Mouse (Mus musculus) liver, postnatal 0 days (tissue): ENCODE results near the gene Clk3. TPM values are rescaled to one million over a fixed set of nuclear protein-coding genes. Genes with fewer than 3 reads are reported as not detected.

Source experiments
- ATAC-seq: fragments of 200-750 bp; cut with Nextera tagmentation; 2 replicates; pipeline ENCODE4 v1.8.0; 2017; ENCODE audit warnings: mild to moderate bottlenecking, moderate library complexity
- DNase-seq: peaks from one replicate; pipeline ENCODE4 v3.0.0-alpha.2; 2016
- H3K27ac ChIP-seq: fragments of 300-500 bp; sonication (generic); 2 replicates; pipeline ENCODE4 v1.5.1; 2014; ENCODE audit warnings: antibody characterized with exemption, moderate library complexity, mild to moderate bottlenecking, low read depth
- H3K27me3 ChIP-seq: fragments of 300-500 bp; sonication (generic); 2 replicates; pipeline ENCODE4 v1.6.1; 2014; ENCODE audit warnings: low read length, control low read depth, mixed read lengths; ENCODE audit not compliant: insufficient read depth
- H3K36me3 ChIP-seq: fragments of 300-500 bp; sonication (generic); replicated peaks from 2 replicates; pipeline ENCODE4 v1.6.1; 2014; ENCODE audit warnings: mild to moderate bottlenecking, control low read depth, low read length, moderate library complexity, mixed read lengths; ENCODE audit not compliant: insufficient read depth
- H3K4me1 ChIP-seq: fragments of 300-500 bp; sonication (generic); 2 replicates; pipeline ENCODE4 v1.6.1; 2014; ENCODE audit warnings: antibody characterized with exemption, mild to moderate bottlenecking, control low read depth; ENCODE audit not compliant: insufficient read depth
- H3K4me2 ChIP-seq: fragments of 300-500 bp; sonication (generic); 2 replicates; pipeline ENCODE4 v1.6.1; 2014; ENCODE audit warnings: low read depth, mild to moderate bottlenecking, low read length, moderate library complexity, mixed read lengths
- H3K4me3 ChIP-seq: fragments of 300-500 bp; sonication (generic); 2 replicates; pipeline ENCODE4 v1.5.1; 2014; ENCODE audit warnings: low read depth, low read length
- H3K9ac ChIP-seq: fragments of 300-500 bp; sonication (generic); replicated peaks from 2 replicates; pipeline ENCODE4 v1.6.1; 2014; ENCODE audit warnings: mild to moderate bottlenecking, moderate library complexity
- H3K9me3 ChIP-seq: fragments of 300-500 bp; sonication (generic); 2 replicates; pipeline ENCODE4 v1.6.1; 2016; ENCODE audit warnings: mild to moderate bottlenecking, control low read depth, low read length, mixed read lengths
- CTCF ChIP-seq: sonication (generic); IDR thresholded peaks from 2 replicates; pipeline ENCODE4 v1.5.1; 2016; ENCODE audit warnings: antibody characterized with exemption, low read depth
- EP300 ChIP-seq: IDR thresholded peaks from 2 replicates; pipeline ENCODE4 v1.6.1; 2016; ENCODE audit warnings: antibody characterized with exemption, low read depth, mild to moderate bottlenecking
- WGBS: fragments of 180-500 bp; shearing (Covaris S2); extraction: QIAGEN DNeasy Blood & Tissue Kit; methylation state at CpG from one replicate; pipeline ENCODE4 v1.1.7; 2014; ENCODE audit not compliant: insufficient replicate concordance; 5-methylcytosine and 5-hydroxymethylcytosine counted together
- polyA plus RNA-seq: library from polyadenylated mRNA; unstranded; fragments of >200 nt; fragmentation: Nextera tagmentation; extraction: Ambion mirVana; gene quantifications from 2 replicates; pipeline ENCODE4 v1.2.1, GENCODE M21; 2015

Gene Clk3
- polyA plus RNA-seq, 1 experiment from 2014 or later = 40.2 TPM

DNA sequence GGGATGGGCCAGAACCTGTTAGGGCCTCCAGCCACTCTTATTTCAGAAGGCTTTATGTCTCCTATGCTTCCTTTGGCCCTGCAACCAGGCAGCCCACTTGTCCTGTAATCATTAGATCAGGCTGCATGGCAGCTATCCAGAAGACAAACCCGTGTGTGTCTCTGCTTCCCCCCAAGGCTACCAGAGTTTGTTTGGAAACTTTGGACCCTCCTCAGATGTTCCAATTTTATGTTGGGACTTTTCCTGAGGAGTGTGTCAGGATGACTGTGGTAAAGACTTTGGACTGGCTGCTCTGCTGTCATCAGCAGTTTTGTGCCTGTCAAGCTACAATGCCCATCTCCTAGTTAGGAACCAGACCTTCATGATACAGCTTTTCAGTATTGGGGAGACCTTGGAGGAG is 16.8 kb downstream of the Clk3 start:
- no peak overlapping the region for H3K4me2 ChIP-seq
- H3K9ac ChIP-seq = no peak overlapping the region
- peaks cover 97% of the 10 kb centered on the region for H3K36me3 ChIP-seq
- H3K27ac ChIP-seq = 0 out of 2 replicates have a peak overlapping the region, but pooled peaks have one; percentile 0
- no peaks in the 10 kb centered on the region for H3K9me3 ChIP-seq
- DNase-seq (no peak), ATAC-seq (no peak)
- no peaks in the 10 kb centered on the region for H3K4me1 ChIP-seq
- H3K27me3 ChIP-seq = no peaks in the 10 kb centered on the region
- WGBS = 58% methylated on average over 1 of the region's 1 CpGs
- H3K4me3 ChIP-seq = no peak overlapping the region
- TF ChIP-seq EP300 (no peak), CTCF (no peak)

DNA sequence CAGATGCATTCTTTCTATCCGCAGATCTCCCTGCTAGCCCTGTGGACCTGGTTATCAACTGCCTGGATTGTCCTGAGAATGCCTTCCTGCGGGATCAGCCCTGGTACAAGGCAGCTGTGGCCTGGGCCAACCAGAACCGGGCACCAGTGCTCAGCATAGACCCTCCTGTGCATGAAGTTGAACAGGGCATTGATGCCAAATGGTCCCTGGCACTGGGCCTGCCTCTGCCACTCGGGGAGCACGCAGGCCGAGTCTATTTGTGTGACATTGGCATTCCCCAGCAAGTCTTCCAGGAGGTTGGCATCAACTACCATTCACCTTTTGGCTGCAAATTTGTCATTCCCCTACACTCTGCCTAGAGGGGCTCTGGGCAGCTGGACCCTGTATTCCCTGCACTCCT is 17.5 kb downstream of the Clk3 start:
- TF ChIP-seq CTCF (no peak), EP300 (no peak)
- DNase-seq = no peak
- 87% methylated on average over 6 of the region's 6 CpGs for WGBS
- Histone ChIP-seq H3K9ac (no peak overlapping the region), H3K27ac (no peak overlapping the region), H3K4me2 (no peak overlapping the region), H3K4me1 (no peaks in the 10 kb centered on the region), H3K27me3 (no peaks in the 10 kb centered on the region), H3K36me3 (peaks cover 94% of the 10 kb centered on the region), H3K4me3 (no peak overlapping the region), H3K9me3 (no peaks in the 10 kb centered on the region)
- ATAC-seq = no peak

DNA sequence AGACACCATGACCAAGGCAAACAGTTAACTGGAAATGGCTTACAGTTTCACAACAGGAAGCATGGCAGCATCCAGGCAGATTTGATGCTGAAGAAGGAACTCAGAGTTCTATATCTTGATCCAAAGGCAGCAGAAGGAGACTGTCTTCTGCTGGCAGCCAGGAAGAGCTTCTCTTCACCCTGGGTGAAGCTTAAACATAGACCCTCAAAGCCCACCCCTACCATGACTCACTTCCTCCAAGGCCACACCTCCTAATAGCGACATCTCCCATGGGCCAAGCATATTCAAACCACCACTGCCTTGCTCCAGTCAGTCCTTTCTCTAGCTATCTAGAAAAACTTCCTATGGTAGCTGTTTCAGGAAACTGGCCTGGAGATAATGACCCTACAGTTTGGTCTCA is 18.6 kb downstream of the Clk3 start:
- Histone ChIP-seq H3K27me3 (no peaks in the 10 kb centered on the region), H3K4me1 (no peaks in the 10 kb centered on the region), H3K9me3 (no peaks in the 10 kb centered on the region), H3K36me3 (peaks cover 92% of the 10 kb centered on the region), H3K27ac (no peak overlapping the region), H3K9ac (no peak overlapping the region), H3K4me2 (no peak overlapping the region), H3K4me3 (no peak overlapping the region)
- no peak for TF ChIP-seq EP300
- no peak for TF ChIP-seq CTCF
- DNase-seq = no peak
- no peak for ATAC-seq
- 70% methylated on average over 1 of the region's 1 CpGs for WGBS

GRCm38 (mm10) chr9:57744462-57745091 is 21.1 kb downstream of the Clk3 start:
- Histone ChIP-seq H3K9me3 (no peaks in the 10 kb centered on the region), H3K27ac (no peak overlapping the region), H3K36me3 (peaks cover 83% of the 10 kb centered on the region), H3K27me3 (no peaks in the 10 kb centered on the region), H3K4me1 (no peaks in the 10 kb centered on the region), H3K9ac (no peak overlapping the region), H3K4me3 (no peak overlapping the region), H3K4me2 (no peak overlapping the region)
- TF ChIP-seq CTCF (peak; percentile 96), EP300 (no peak)
- peak; percentile 41; the same call in 1 of the 2 replicates for ATAC-seq
- 62% methylated on average over 3 of the region's 3 CpGs for WGBS
- DNase-seq = peak; percentile 59

DNA sequence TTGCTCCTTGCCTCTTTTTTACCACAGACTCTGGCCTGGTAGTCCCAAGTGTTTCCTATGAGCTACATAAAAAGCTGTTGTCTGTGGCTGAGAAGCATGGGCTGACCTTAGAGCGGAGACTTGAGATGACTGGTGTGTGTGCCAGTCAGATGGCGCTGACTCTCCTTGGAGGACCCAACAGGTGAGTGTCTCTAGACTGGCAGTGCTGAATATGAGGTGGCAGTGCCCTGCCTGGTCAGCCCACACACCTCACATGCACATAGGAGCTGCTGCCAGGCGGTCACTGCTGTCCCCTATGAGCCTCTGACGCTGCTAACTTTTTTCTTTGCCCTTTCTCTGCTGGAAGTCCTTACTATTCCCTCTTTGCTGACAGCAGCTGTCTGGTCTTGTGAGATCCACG is 25.8 kb downstream of the Clk3 start:
- H3K27ac ChIP-seq = no peak overlapping the region
- no peak overlapping the region for H3K4me3 ChIP-seq
- H3K4me2 ChIP-seq = no peak overlapping the region
- ATAC-seq = no peak
- no peak overlapping the region for H3K9ac ChIP-seq
- H3K27me3 ChIP-seq = no peaks in the 10 kb centered on the region
- H3K9me3 ChIP-seq = no peaks in the 10 kb centered on the region
- H3K36me3 ChIP-seq = peaks cover 40% of the 10 kb centered on the region
- no peaks in the 10 kb centered on the region for H3K4me1 ChIP-seq
- WGBS = 94% methylated on average over 5 of the region's 5 CpGs
- TF ChIP-seq CTCF = no peak
- no peak for TF ChIP-seq EP300
- DNase-seq = no peak

DNA sequence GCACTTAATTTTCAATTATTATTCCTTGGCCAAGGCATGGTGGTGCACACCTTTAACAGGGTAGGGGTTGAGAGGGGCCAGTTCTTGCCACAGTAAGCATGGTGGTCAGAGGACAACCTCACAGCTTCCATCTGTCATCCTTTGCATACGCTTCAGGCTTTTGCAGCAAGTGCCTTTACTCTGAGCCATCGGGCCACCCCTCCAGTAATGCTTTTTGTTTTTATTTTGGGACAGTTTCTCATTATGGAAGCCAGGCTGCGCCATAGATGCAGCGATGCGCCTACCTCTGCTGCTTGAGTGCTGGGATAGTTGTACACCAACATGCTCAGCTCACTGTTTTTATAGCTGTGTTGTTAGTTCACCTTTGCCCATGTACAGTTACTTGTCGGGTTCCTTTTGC is 32.1 kb downstream of the Clk3 start:
- H3K9me3 ChIP-seq = no peaks in the 10 kb centered on the region
- ATAC-seq (no peak), DNase-seq (no peak)
- no peak overlapping the region for H3K9ac ChIP-seq
- H3K36me3 ChIP-seq = peaks cover 28% of the 10 kb centered on the region
- no peaks in the 10 kb centered on the region for H3K27me3 ChIP-seq
- H3K4me1 ChIP-seq = no peaks in the 10 kb centered on the region
- no peak overlapping the region for H3K4me3 ChIP-seq
- 90% methylated on average over 6 of the region's 6 CpGs for WGBS
- no peak overlapping the region for H3K27ac ChIP-seq
- H3K4me2 ChIP-seq = no peak overlapping the region
- TF ChIP-seq CTCF (no peak), EP300 (no peak)

DNA sequence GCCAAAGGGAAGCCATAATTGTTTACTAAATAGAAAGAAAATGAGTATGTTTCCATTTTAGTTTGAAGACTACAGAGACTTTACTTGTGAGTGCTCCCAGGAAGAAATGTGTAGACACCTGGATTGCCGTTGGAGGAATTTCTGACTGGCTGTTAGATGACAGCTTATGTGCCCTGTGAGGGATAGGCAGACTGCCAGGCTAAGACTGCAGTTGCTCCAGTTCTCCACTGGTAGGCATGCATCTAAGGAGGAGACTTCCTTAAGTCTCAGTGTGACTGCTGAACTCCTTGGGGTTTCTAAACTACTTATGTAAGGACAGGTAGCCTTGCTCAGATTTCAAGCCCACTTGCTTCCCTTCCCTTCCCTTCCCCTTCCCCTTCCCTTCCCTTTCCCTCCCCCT is 37.3 kb downstream of the Clk3 start:
- Histone ChIP-seq H3K9ac (no peak overlapping the region), H3K27ac (peak overlapping the region; percentile 19; the same call in 1 of the 2 replicates), H3K9me3 (no peaks in the 10 kb centered on the region), H3K36me3 (peaks cover 33% of the 10 kb centered on the region), H3K4me1 (peaks cover 8% of the 10 kb centered on the region), H3K4me3 (no peak overlapping the region), H3K4me2 (no peak overlapping the region), H3K27me3 (no peaks in the 10 kb centered on the region)
- WGBS = 90% methylated on average over 1 of the region's 1 CpGs
- DNase-seq (no peak), ATAC-seq (no peak)
- TF ChIP-seq CTCF (peak; percentile 57), EP300 (no peak)
